Mouse (Mus musculus): ENCODE results near the gene Itpr2. TPM values are rescaled to one million over a fixed set of nuclear protein-coding genes. Genes with fewer than 3 reads are reported as not detected.

Itpr2 gene
- total RNA-seq, 2 experiments from 2014 or later, result 8.6 to 10.1 TPM

DNA sequence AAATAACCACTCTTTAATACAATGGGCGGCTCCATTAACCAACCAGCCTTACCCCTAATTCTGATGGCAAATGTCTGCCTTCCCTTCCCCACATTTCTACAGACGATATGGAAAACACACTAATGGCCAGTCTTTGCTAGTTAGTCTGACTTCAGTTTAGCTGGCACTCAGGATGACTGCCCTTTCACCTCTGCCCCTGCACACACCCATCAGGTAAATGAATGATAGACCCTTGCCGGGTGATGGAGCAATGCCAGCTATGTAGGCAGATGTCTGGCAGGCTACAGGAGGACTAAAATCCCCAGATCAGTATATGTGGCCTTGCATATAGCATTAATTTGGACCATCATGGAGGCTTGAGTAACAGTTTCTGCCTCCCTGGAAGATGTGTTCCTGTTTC is 168.5 kb downstream of the Itpr2 start:
- no peak for ATAC-seq (replicated peaks; ENCODE audit: low FRiP score, low TSS enrichment, poor library complexity, severe bottlenecking)

GRCm38 (mm10) chr6:146331017-146331669 is 170.9 kb downstream of the Itpr2 start:
- ATAC-seq (replicated peaks; ENCODE audit: low FRiP score, low TSS enrichment, poor library complexity, severe bottlenecking), result no peak; the same call in 1 of the 2 replicates

DNA sequence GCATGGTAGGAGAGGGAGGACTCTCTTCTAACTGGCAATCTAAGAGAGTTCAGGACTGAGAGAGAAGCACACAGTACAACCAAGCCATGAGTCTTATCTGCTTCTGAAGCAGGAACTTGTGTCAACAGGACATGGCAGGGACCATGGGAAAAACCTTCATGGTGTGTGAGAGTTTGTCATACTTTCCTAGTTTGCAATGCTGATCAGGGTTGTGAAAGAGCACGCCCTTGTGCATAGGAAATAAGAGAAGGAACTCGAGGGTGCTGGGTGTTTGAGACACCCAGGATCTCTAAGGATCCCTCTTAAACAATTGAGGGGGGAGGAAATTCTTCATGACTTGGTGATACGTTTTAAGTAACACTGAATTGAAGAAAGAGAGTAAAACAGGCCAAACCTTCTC is 172.9 kb downstream of the Itpr2 start:
- ATAC-seq (replicated peaks; ENCODE audit: low FRiP score, low TSS enrichment, poor library complexity, severe bottlenecking), result no peak

- no peak for ATAC-seq (replicated peaks; ENCODE audit: low FRiP score, low TSS enrichment, poor library complexity, severe bottlenecking)
Measured at GRCm38 (mm10) chr6:146326631-146327030, 175.4 kb downstream of the Itpr2 start.

DNA sequence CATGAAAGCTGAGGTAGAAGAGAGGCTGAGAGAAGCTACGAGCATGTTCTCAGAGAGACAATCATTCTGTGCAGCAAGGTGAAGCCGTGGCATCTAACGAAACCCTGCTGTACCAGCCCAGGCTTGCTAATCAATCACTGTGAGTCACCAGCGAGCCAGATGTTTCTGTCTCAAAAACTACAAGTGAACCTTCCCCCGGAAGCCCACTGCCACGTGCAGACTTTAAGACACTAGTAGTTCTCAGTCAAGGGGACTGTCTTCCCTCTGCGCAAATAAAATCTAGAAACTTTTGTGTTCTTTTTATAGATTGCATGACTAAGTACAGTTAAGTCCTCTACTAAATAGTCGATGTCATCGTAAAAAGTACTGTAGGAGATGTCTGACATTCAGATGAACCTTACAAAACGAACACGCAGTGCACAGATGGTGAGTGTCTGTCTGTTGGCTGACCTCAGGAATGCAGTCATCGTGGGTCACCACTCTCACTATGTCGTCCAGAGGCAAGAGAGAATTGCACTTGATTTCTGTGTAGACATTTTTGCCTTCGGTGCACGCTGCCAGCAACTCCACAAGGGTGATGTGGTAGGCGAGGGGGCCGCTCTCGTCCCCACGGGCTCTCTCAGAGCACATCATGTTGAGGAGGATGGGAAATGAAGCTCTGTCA is 177.3 kb downstream of the Itpr2 start:
- no peak for ATAC-seq (replicated peaks; ENCODE audit: low FRiP score, low TSS enrichment, poor library complexity, severe bottlenecking)

- ATAC-seq (replicated peaks; ENCODE audit: low FRiP score, low TSS enrichment, poor library complexity, severe bottlenecking), result no peak
Measured at GRCm38 (mm10) chr6:146322555-146322954, 179.5 kb downstream of the Itpr2 start.

DNA sequence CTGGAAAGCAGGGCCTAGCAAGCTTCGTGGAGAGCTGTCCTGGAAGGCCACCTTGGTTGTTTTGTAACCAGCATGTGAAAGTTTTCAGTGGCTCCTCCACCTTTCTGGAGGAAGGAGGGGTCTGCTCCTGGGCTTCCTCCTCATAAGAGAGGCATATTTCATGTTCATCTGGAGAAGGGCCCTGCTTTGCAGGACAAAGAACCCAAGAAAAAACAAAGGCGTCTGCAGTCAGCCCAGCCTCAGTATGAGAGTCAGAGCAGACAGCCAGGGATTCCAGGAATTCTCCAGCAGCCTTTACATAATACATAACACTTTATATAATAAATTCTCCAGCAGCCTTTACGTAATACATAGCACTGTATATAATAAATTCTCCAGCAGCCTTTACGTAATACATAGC is 180.1 kb downstream of the Itpr2 start:
- ATAC-seq (replicated peaks; ENCODE audit: low FRiP score, low TSS enrichment, poor library complexity, severe bottlenecking), result no peak

GRCm38 (mm10) chr6:146316415-146316814 is 185.6 kb downstream of the Itpr2 start:
- no peak for ATAC-seq (replicated peaks; ENCODE audit: low FRiP score, low TSS enrichment, poor library complexity, severe bottlenecking)

DNA sequence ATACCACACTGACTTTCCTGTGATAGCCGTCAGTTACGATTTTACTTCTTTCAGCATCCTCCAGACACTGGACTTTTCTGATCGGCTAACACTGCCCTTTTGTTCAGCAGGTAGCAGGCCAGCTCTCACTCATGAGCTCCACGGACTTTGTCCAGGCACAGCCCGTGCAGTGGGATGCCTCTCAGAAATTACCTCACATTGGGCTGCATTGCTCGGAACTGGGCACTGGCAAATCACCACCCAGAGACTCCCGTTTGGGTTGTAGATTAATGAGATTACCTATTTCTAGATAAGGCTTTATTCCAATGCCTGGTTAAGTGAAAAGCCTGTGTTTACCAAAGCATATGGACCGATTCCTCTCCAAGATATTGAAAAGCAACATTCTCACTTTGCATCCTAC is 186.9 kb downstream of the Itpr2 start:
- no peak for ATAC-seq (replicated peaks; ENCODE audit: low FRiP score, low TSS enrichment, poor library complexity, severe bottlenecking)

- ATAC-seq (replicated peaks; ENCODE audit: low FRiP score, low TSS enrichment, poor library complexity, severe bottlenecking), result no peak
Measured at GRCm38 (mm10) chr6:146314304-146314703, 187.7 kb downstream of the Itpr2 start.

GRCm38 (mm10) chr6:146313396-146313795 is 188.6 kb downstream of the Itpr2 start:
- no peak for ATAC-seq (replicated peaks; ENCODE audit: low FRiP score, low TSS enrichment, poor library complexity, severe bottlenecking)

DNA sequence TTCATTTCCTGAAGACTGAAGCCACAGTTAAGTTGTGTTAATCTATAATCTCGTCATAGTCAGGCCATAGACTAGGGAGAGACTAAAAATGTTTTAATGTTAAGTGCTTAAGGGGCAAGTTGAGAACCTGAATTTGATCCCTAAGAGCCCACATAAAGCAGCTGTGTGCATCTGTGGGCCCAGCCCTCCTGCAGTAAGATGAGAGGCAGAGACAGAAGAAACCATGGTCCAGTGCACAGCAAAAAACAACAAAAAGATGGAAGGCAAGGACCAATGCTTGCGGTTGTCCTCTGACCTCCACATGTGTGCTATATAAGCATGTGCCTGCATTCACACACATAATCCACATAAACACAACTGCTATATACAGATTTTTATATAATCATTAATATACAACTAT is 191.8 kb downstream of the Itpr2 start:
- ATAC-seq (replicated peaks; ENCODE audit: low FRiP score, low TSS enrichment, poor library complexity, severe bottlenecking), result no peak

- ATAC-seq (replicated peaks; ENCODE audit: low FRiP score, low TSS enrichment, poor library complexity, severe bottlenecking), result peak; percentile 96
Measured at GRCm38 (mm10) chr6:146309335-146309734, 192.7 kb downstream of the Itpr2 start.

DNA sequence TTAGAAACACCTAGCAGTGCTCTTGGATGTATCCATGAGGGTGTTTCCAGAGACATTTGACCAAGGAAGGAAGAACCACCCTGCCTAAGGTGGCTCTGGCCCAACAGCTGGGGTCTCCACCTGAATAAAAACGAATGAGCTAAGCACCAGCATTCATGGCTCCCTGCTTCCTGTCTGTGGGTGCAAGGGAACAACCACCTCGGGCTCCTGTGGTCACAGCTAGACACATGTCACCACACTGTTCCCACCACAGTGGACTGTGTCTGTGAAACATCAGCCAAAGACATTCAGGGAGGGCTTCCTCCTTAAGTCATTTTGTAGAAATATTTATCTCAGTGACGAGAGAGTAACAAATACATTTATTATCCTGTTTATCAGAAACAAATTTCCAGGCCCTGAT is 196.0 kb downstream of the Itpr2 start:
- ATAC-seq (replicated peaks; ENCODE audit: low FRiP score, low TSS enrichment, poor library complexity, severe bottlenecking), result no peak

GRCm38 (mm10) chr6:146304088-146304487 is 197.9 kb downstream of the Itpr2 start:
- no peak for ATAC-seq (replicated peaks; ENCODE audit: low FRiP score, low TSS enrichment, poor library complexity, severe bottlenecking)

- ATAC-seq (replicated peaks; ENCODE audit: low FRiP score, low TSS enrichment, poor library complexity, severe bottlenecking), result no peak
Measured at GRCm38 (mm10) chr6:146303336-146303735, 198.7 kb downstream of the Itpr2 start.

DNA sequence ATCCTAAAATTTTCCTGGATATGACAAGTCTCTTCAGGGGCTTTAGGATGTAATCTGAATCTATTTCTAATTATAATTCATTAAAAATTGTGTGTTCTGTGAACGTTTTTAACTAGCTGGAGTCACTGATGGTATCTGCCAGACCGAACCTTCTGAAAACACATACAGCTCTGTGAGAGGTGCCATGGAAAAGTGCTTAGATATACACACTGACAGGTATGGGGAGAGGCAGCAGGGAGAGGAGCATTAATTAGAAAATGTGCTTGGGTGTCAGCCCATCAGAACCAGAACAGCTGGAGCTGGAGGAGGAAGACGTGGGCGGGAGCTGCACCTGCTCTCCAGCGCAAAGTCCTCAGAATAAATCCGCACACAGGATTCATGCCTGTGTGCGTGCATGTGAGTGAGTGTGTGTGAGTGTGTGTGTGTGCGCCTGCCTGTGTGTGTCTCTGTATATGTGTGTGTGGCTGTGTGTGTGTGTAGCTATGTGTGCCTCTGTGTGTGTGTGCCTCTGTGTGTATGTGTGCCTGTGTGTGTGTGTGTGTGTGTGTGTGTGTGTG is 199.4 kb downstream of the Itpr2 start:
- no peak for ATAC-seq (replicated peaks; ENCODE audit: low FRiP score, low TSS enrichment, poor library complexity, severe bottlenecking)

- no peak for ATAC-seq (replicated peaks; ENCODE audit: low FRiP score, low TSS enrichment, poor library complexity, severe bottlenecking)
Measured at GRCm38 (mm10) chr6:146302101-146302500, 199.9 kb downstream of the Itpr2 start.

- ATAC-seq (replicated peaks; ENCODE audit: low FRiP score, low TSS enrichment, poor library complexity, severe bottlenecking), result no peak
Measured at GRCm38 (mm10) chr6:146300961-146301360, 201.1 kb downstream of the Itpr2 start.

- ATAC-seq (replicated peaks; ENCODE audit: low FRiP score, low TSS enrichment, poor library complexity, severe bottlenecking), result peak; percentile 70; the same call in 1 of the 2 replicates
Measured at GRCm38 (mm10) chr6:146298712-146299111, 203.3 kb downstream of the Itpr2 start.

GRCm38 (mm10) chr6:146291036-146291435 is 211.0 kb downstream of the Itpr2 start:
- ATAC-seq (replicated peaks; ENCODE audit: low FRiP score, low TSS enrichment, poor library complexity, severe bottlenecking), result no peak
